Mouse (Mus musculus): Measurements from ENCODE around the gene Znrf2.

GRCm38 (mm10) chr6:54816388-54817065, at the start of gene Znrf2:
- no peak for TF ChIP-seq CTCF (IDR thresholded peaks at IDR 0.05; ENCODE audit: borderline replicate concordance, insufficient read depth, low read depth, low read length)
- TF ChIP-seq POLR2A (IDR thresholded peaks at IDR 0.05; ENCODE audit: borderline replicate concordance, insufficient read depth, low read length) = peak; percentile 83

Data from cerebellum, adult 2 months (tissue).